Mouse (Mus musculus) heart, embryonic 10.5 days (tissue): ENCODE measurements around the gene Cdsn. TPM values are rescaled to one million over a fixed set of nuclear protein-coding genes. Genes with fewer than 3 reads are reported as not detected.

Experiments used
- DNase-seq: peaks from one replicate; pipeline ENCODE4 v3.0.0-alpha.2; 2017; ENCODE audit warnings: low spot score
- H3K27ac ChIP-seq: fragments of 300-500 bp; sonication (generic); 2 replicates; pipeline ENCODE4 v1.5.1; 2016; ENCODE audit warnings: mild to moderate bottlenecking
- H3K27me3 ChIP-seq: fragments of 300-500 bp; sonication (generic); 2 replicates; pipeline ENCODE4 v1.6.1; 2016; ENCODE audit warnings: mild to moderate bottlenecking; ENCODE audit not compliant: poor library complexity, insufficient read depth, severe bottlenecking
- H3K36me3 ChIP-seq: fragments of 300-500 bp; sonication (generic); 2 replicates; pipeline ENCODE4 v1.6.1; 2016; ENCODE audit warnings: mild to moderate bottlenecking, moderate library complexity
- H3K4me1 ChIP-seq: fragments of 300-500 bp; sonication (generic); 2 replicates; pipeline ENCODE4 v1.6.1; 2016; ENCODE audit warnings: mild to moderate bottlenecking
- H3K4me3 ChIP-seq: fragments of 300-500 bp; sonication (generic); 2 replicates; pipeline ENCODE4 v1.5.1; 2016; ENCODE audit warnings: mild to moderate bottlenecking, moderate library complexity
- H3K9me3 ChIP-seq: fragments of 300-500 bp; sonication (generic); 2 replicates; pipeline ENCODE4 v1.6.1; 2016; ENCODE audit warnings: mild to moderate bottlenecking, moderate library complexity
- WGBS: fragments of 180-500 bp; shearing (Covaris S2); methylation state at CpG from one replicate; pipeline ENCODE4 v1.1.7; 2016; 5-methylcytosine and 5-hydroxymethylcytosine counted together
- polyA plus RNA-seq: library from polyadenylated mRNA; unstranded; fragments of >200 nt; fragmentation: Nextera tagmentation; extraction: Ambion mirVana; gene quantifications from 2 replicates; pipeline ENCODE4 v1.2.1, GENCODE M21; 2016

Cdsn gene
- polyA plus RNA-seq, 1 experiment from 2014 or later, result 0.20 TPM

- Histone ChIP-seq H3K36me3 (peaks cover 18% of the 10 kb centered on the region; the same call in 1 of the 2 replicates), H3K27ac (0 out of 2 replicates have a peak overlapping the region, but pooled peaks have one; percentile 10), H3K4me3 (peak overlapping the region; percentile 3; the same call in 1 of the 2 replicates), H3K4me1 (peaks cover 35% of the 10 kb centered on the region), H3K9me3 (no peaks in the 10 kb centered on the region), H3K27me3 (peaks cover 3% of the 10 kb centered on the region; the same call in 1 of the 2 replicates)
- 59% methylated on average over 6 of the region's 6 CpGs for WGBS
- no peak for DNase-seq
Measured at GRCm38 (mm10) chr17:35514756-35515155, 37.2 kb upstream of the Cdsn start.

- no peak for DNase-seq
- 6% methylated on average over 25 of the region's 25 CpGs for WGBS
- H3K4me3 ChIP-seq, result peak overlapping the region; percentile 73
- peaks cover 39% of the 10 kb centered on the region for H3K4me1 ChIP-seq
- peak overlapping the region; percentile 81 for H3K27ac ChIP-seq
- peaks cover 24% of the 10 kb centered on the region for H3K36me3 ChIP-seq
- H3K27me3 ChIP-seq, result no peaks in the 10 kb centered on the region
- no peaks in the 10 kb centered on the region for H3K9me3 ChIP-seq
Measured at GRCm38 (mm10) chr17:35515911-35516640, 35.9 kb upstream of the Cdsn start.

GRCm38 (mm10) chr17:35516652-35517500 lies 35.1 kb upstream of the Cdsn start, which contains the start of the genes Tcf19 and Cchcr1:
TSS of gene Tcf19 (minus strand) at chr17:35516824.
TSS of gene Cchcr1 (plus strand) at chr17:35517100.
- WGBS, result under 1% methylated on average over 67 of the region's 67 CpGs
- DNase-seq, result peak; percentile 100
- peak within 1 kb of the TSS; percentile 81 for H3K27ac ChIP-seq
- peaks cover 27% of the 10 kb centered on the region for H3K36me3 ChIP-seq
- peak within 1 kb of the TSS; percentile 73 for H3K4me3 ChIP-seq
- H3K27me3 ChIP-seq, result no peaks in the 10 kb centered on the region
- peaks cover 39% of the 10 kb centered on the region for H3K4me1 ChIP-seq
- H3K9me3 ChIP-seq, result no peaks in the 10 kb centered on the region

- Histone ChIP-seq H3K4me1 (peaks cover 39% of the 10 kb centered on the region), H3K4me3 (peak overlapping the region; percentile 73), H3K9me3 (no peaks in the 10 kb centered on the region), H3K27me3 (no peaks in the 10 kb centered on the region), H3K27ac (peak overlapping the region; percentile 81), H3K36me3 (peaks cover 27% of the 10 kb centered on the region)
- WGBS, result 8% methylated on average over 12 of the region's 12 CpGs
- DNase-seq, result no peak
Measured at GRCm38 (mm10) chr17:35517526-35517925, 34.4 kb upstream of the Cdsn start.

- Histone ChIP-seq H3K36me3 (peaks cover 71% of the 10 kb centered on the region), H3K4me3 (no peak overlapping the region), H3K4me1 (0 out of 2 replicates have a peak, but pooled peaks cover 4% of the 10 kb centered on the region), H3K9me3 (no peaks in the 10 kb centered on the region), H3K27me3 (no peaks in the 10 kb centered on the region), H3K27ac (no peak overlapping the region)
- no peak for DNase-seq
- WGBS, result 85% methylated on average over 9 of the region's 9 CpGs
Measured at GRCm38 (mm10) chr17:35524354-35524753, 27.6 kb upstream of the Cdsn start.

- Histone ChIP-seq H3K4me1 (no peaks in the 10 kb centered on the region; the same call in 1 of the 2 replicates), H3K27ac (no peak overlapping the region), H3K27me3 (no peaks in the 10 kb centered on the region; the same call in 1 of the 2 replicates), H3K9me3 (no peaks in the 10 kb centered on the region), H3K36me3 (peaks cover 80% of the 10 kb centered on the region), H3K4me3 (no peak overlapping the region)
- no peak for DNase-seq
- WGBS, result 71% methylated on average over 8 of the region's 8 CpGs
Measured at GRCm38 (mm10) chr17:35526644-35527043, 25.3 kb upstream of the Cdsn start.

- DNase-seq, result no peak
- Histone ChIP-seq H3K9me3 (no peaks in the 10 kb centered on the region), H3K27ac (no peak overlapping the region), H3K4me3 (no peak overlapping the region), H3K4me1 (peaks cover 12% of the 10 kb centered on the region), H3K27me3 (peaks cover 15% of the 10 kb centered on the region), H3K36me3 (peaks cover 35% of the 10 kb centered on the region)
- WGBS, result 7% methylated on average over 3 of the region's 3 CpGs
Measured at GRCm38 (mm10) chr17:35532360-35532759, 19.6 kb upstream of the Cdsn start.

- Histone ChIP-seq H3K4me3 (no peak within 1 kb of the TSS), H3K36me3 (peaks cover 30% of the 10 kb centered on the region), H3K4me1 (peaks cover 12% of the 10 kb centered on the region), H3K9me3 (no peaks in the 10 kb centered on the region), H3K27me3 (peaks cover 15% of the 10 kb centered on the region), H3K27ac (no peak within 1 kb of the TSS)
- WGBS, result 24% methylated on average over 7 of the region's 7 CpGs
- no peak for DNase-seq
Measured at GRCm38 (mm10) chr17:35532901-35533300, 19.0 kb upstream of the Cdsn start, which contains the start of gene Psors1c2. TSS of gene Psors1c2 (plus strand) at chr17:35533201.

- peaks cover 17% of the 10 kb centered on the region for H3K36me3 ChIP-seq
- H3K4me3 ChIP-seq, result no peak overlapping the region
- 9% methylated on average over 6 of the region's 6 CpGs for WGBS
- DNase-seq, result no peak
- no peak overlapping the region for H3K27ac ChIP-seq
- H3K27me3 ChIP-seq, result peaks cover 17% of the 10 kb centered on the region
- H3K4me1 ChIP-seq, result peaks cover 12% of the 10 kb centered on the region
- H3K9me3 ChIP-seq, result no peaks in the 10 kb centered on the region
Measured at GRCm38 (mm10) chr17:35534343-35534742, 17.6 kb upstream of the Cdsn start.

GRCm38 (mm10) chr17:35537421-35537820 lies 14.5 kb upstream of the Cdsn start:
- Histone ChIP-seq H3K27me3 (peaks cover 22% of the 10 kb centered on the region; the same call in 1 of the 2 replicates), H3K4me1 (peaks cover 8% of the 10 kb centered on the region), H3K4me3 (no peak overlapping the region), H3K9me3 (no peaks in the 10 kb centered on the region), H3K27ac (no peak overlapping the region), H3K36me3 (no peaks in the 10 kb centered on the region)
- DNase-seq, result no peak
- 81% methylated on average over 4 of the region's 4 CpGs for WGBS

GRCm38 (mm10) chr17:35538476-35538875 lies 13.5 kb upstream of the Cdsn start:
- no peak for DNase-seq
- Histone ChIP-seq H3K9me3 (no peaks in the 10 kb centered on the region), H3K36me3 (no peaks in the 10 kb centered on the region), H3K27ac (no peak overlapping the region), H3K4me3 (no peak overlapping the region), H3K27me3 (peaks cover 14% of the 10 kb centered on the region; the same call in 1 of the 2 replicates), H3K4me1 (0 out of 2 replicates have a peak, but pooled peaks cover 4% of the 10 kb centered on the region)
- 78% methylated on average over 1 of the region's 1 CpGs for WGBS

GRCm38 (mm10) chr17:35539540-35539939 lies 12.4 kb upstream of the Cdsn start:
- Histone ChIP-seq H3K9me3 (no peaks in the 10 kb centered on the region), H3K4me3 (no peak overlapping the region), H3K27ac (no peak overlapping the region), H3K4me1 (0 out of 2 replicates have a peak, but pooled peaks cover 7% of the 10 kb centered on the region), H3K36me3 (no peaks in the 10 kb centered on the region), H3K27me3 (0 out of 2 replicates have a peak, but pooled peaks cover 7% of the 10 kb centered on the region)
- 49% methylated on average over 10 of the region's 10 CpGs for WGBS
- no peak for DNase-seq
